ENCODE assay signal across 8 mouse cellular contexts in the genomic region with DNA sequence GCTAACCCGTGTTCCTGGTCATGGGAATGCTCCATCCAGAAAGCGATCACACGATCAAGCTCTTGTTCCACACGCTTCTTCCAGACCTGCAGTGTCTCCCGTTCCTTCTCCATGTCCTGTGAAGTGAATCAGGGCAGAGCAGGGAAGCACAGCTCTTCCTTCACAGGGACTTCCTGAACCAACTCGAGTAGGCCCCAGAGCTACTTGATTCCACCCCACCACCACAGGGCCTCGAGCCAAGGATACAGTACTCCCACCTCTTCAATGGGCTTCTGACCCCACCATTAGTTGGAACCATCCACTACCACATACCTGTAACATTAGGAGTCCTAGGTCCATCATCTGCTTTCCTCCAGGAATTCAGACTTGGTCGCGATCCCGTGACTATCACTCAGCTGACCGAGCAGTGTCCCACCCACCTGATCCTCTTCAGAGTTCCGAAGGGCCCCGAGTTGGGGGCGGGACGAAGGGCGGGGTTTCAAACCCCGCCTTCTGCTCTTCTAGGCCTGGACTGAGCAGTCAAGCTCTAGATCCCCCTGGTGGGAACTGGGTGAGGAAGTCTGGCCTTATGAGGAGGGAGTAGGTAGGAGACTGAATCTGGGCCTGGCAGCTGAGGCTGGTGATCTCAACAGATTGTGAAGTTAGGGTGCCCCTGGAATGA. TPM values are rescaled to one million over a fixed set of nuclear protein-coding genes. Genes with fewer than 3 reads are reported as not detected.
DNase-seq lines count a peak whose midpoint lies in the region; ATAC-seq and TF ChIP-seq lines count a peak whose summit lies in the region.

A gene (minus strand): TSS at position 449 of the 661 bp plus-strand sequence.

- TF ChIP-seq POLR2A in limb, embryonic 14.5 days (IDR thresholded peaks at IDR 0.05; ENCODE audit: borderline replicate concordance, extremely low read depth, insufficient read depth, insufficient read length) = no peak
- no peak for TF ChIP-seq POLR2A in testis, adult 2 months (IDR thresholded peaks at IDR 0.05; ENCODE audit: control insufficient read depth, low read depth, low read length)

- H3K27ac ChIP-seq in forebrain, embryonic 15.5 days (replicated peaks) = no peak within 1 kb of the TSS
- H3K27ac ChIP-seq in hindbrain, embryonic 10.5 days = no peak within 1 kb of the TSS
- H3K27ac ChIP-seq in limb, embryonic 14.5 days (replicated peaks; ENCODE audit: low read depth, low read length) = no peak within 1 kb of the TSS
- no peak within 1 kb of the TSS for H3K27ac ChIP-seq in midbrain, embryonic 14.5 days (replicated peaks; ENCODE audit: low read depth, low read length)
- H3K27ac ChIP-seq in testis, adult 2 months (ENCODE audit: control insufficient read depth, insufficient read depth, low read depth, low read length) = no peak within 1 kb of the TSS

- no peak within 1 kb of the TSS for H3K4me2 ChIP-seq in forebrain, embryonic 15.5 days (replicated peaks)
- H3K4me2 ChIP-seq in limb, embryonic 14.5 days (replicated peaks; ENCODE audit: low read depth, low read length, severe bottlenecking) = peak within 1 kb of the TSS; percentile 38
- no peak within 1 kb of the TSS for H3K4me2 ChIP-seq in midbrain, embryonic 14.5 days (ENCODE audit: low read length)

- no peaks in the 10 kb centered on the region for H3K36me3 ChIP-seq in forebrain, embryonic 15.5 days
- no peaks in the 10 kb centered on the region for H3K36me3 ChIP-seq in hindbrain, embryonic 10.5 days
- no peaks in the 10 kb centered on the region for H3K36me3 ChIP-seq in limb, embryonic 14.5 days (ENCODE audit: control insufficient read depth, insufficient read depth, low read length)
- no peaks in the 10 kb centered on the region for H3K36me3 ChIP-seq in midbrain, embryonic 14.5 days (ENCODE audit: control insufficient read depth, insufficient read depth, low read length)
- H3K36me3 ChIP-seq in testis, adult 2 months (ENCODE audit: control insufficient read depth, insufficient read depth, low read length) = no peaks in the 10 kb centered on the region

- peak; percentile 88 for DNase-seq in MEL-GATA-1-ER (ENCODE audit: extremely low read depth, low read depth)
- peak; percentile 54 for DNase-seq in adrenal gland, postnatal 25 days
- peak; percentile 55 for DNase-seq in hindbrain, embryonic 10.5 days (ENCODE audit: low spot score)
- DNase-seq in limb, embryonic 14.5 days (ENCODE audit: low spot score) = peak; percentile 70
- peak; percentile 29 for DNase-seq in midbrain, embryonic 14.5 days
- no peak for DNase-seq in frontal cortex, postnatal 36 days (ENCODE audit: low spot score in 2 of 2)

- no peak for TF ChIP-seq CTCF in testis, adult 2 months (IDR thresholded peaks at IDR 0.05; ENCODE audit: control insufficient read depth, insufficient read depth, insufficient replicate concordance, low read depth, low read length)

- 0 out of 2 replicates have a peak, but pooled peaks have one; percentile 60 for ATAC-seq in forebrain, embryonic 15.5 days (replicated peaks)
- ATAC-seq in limb, embryonic 14.5 days (ENCODE audit: low FRiP score, low read depth) = peak; percentile 86
- no peak for ATAC-seq in midbrain, embryonic 14.5 days (ENCODE audit: low FRiP score, low TSS enrichment)

- H3K9me3 ChIP-seq in forebrain, embryonic 15.5 days = no peaks in the 10 kb centered on the region
- no peaks in the 10 kb centered on the region for H3K9me3 ChIP-seq in hindbrain, embryonic 10.5 days
- H3K9me3 ChIP-seq in limb, embryonic 14.5 days (ENCODE audit: control insufficient read depth, low read length) = no peaks in the 10 kb centered on the region
- H3K9me3 ChIP-seq in midbrain, embryonic 14.5 days (ENCODE audit: control insufficient read depth, low read length) = no peaks in the 10 kb centered on the region

- 48% methylated on average over 17 of the region's 17 CpGs for WGBS in forebrain, embryonic 15.5 days
- WGBS in hindbrain, embryonic 10.5 days = 41% methylated on average over 17 of the region's 17 CpGs
- 46% methylated on average over 17 of the region's 17 CpGs for WGBS in limb, embryonic 14.5 days
- WGBS in midbrain, embryonic 14.5 days = 42% methylated on average over 17 of the region's 17 CpGs

- H3K4me1 ChIP-seq in forebrain, embryonic 15.5 days = no peaks in the 10 kb centered on the region
- no peaks in the 10 kb centered on the region for H3K4me1 ChIP-seq in hindbrain, embryonic 10.5 days (replicated peaks)
- no peaks in the 10 kb centered on the region for H3K4me1 ChIP-seq in limb, embryonic 14.5 days (ENCODE audit: control insufficient read depth, insufficient read depth, low read length)
- H3K4me1 ChIP-seq in midbrain, embryonic 14.5 days (ENCODE audit: control insufficient read depth, insufficient read depth, low read length) = no peaks in the 10 kb centered on the region
- H3K4me1 ChIP-seq in testis, adult 2 months (ENCODE audit: control insufficient read depth, insufficient read depth, low read length) = peaks cover 2% of the 10 kb centered on the region; the same call in 1 of the 2 replicates

- no peak within 1 kb of the TSS for H3K9ac ChIP-seq in forebrain, embryonic 15.5 days (replicated peaks)
- H3K9ac ChIP-seq in limb, embryonic 14.5 days (ENCODE audit: low read depth, low read length, severe bottlenecking) = 0 out of 2 replicates have a peak within 1 kb of the TSS, but pooled peaks have one; percentile 12
- no peak within 1 kb of the TSS for H3K9ac ChIP-seq in midbrain, embryonic 14.5 days (replicated peaks; ENCODE audit: low read length)

- no peaks in the 10 kb centered on the region for H3K27me3 ChIP-seq in forebrain, embryonic 15.5 days
- no peaks in the 10 kb centered on the region for H3K27me3 ChIP-seq in hindbrain, embryonic 10.5 days (ENCODE audit: insufficient read depth, poor library complexity, severe bottlenecking)
- no peaks in the 10 kb centered on the region for H3K27me3 ChIP-seq in limb, embryonic 14.5 days (ENCODE audit: control insufficient read depth, insufficient read depth, low read length)
- no peaks in the 10 kb centered on the region for H3K27me3 ChIP-seq in midbrain, embryonic 14.5 days (ENCODE audit: control insufficient read depth, insufficient read depth, low read length)
- no peaks in the 10 kb centered on the region for H3K27me3 ChIP-seq in testis, adult 2 months (ENCODE audit: control insufficient read depth, insufficient read depth, low read length)

- no peak within 1 kb of the TSS for H3K4me3 ChIP-seq in forebrain, embryonic 15.5 days
- peak within 1 kb of the TSS; percentile 33 for H3K4me3 ChIP-seq in hindbrain, embryonic 10.5 days
- peak within 1 kb of the TSS; percentile 28 for H3K4me3 ChIP-seq in limb, embryonic 14.5 days (replicated peaks; ENCODE audit: low read length)
- H3K4me3 ChIP-seq in midbrain, embryonic 14.5 days (replicated peaks; ENCODE audit: low read depth, low read length) = no peak within 1 kb of the TSS
- peak within 1 kb of the TSS; percentile 57 for H3K4me3 ChIP-seq in testis, adult 2 months (ENCODE audit: control insufficient read depth, low read depth, low read length)

RNA-seq across cellular contexts. Expression of the gene that starts here (rescaled TPM):
- total RNA-seq in adrenal gland, postnatal 25 days (2021) = 11.2 and 13.9 TPM in 2 replicates
- polyA plus RNA-seq in forebrain, embryonic 15.5 days (2015; fragmentation: Nextera tagmentation; extraction: Ambion mirVana) = 8.3 and 9.3 TPM in 2 replicates
- polyA plus RNA-seq in hindbrain, embryonic 10.5 days (2016; fragmentation: Nextera tagmentation; extraction: Ambion mirVana) = 20.6 and 25.8 TPM in 2 replicates
- 29.6 and 33.7 TPM in 2 replicates for polyA plus RNA-seq in limb, embryonic 14.5 days (2012; rRNA removed)
- polyA plus RNA-seq in limb, embryonic 14.5 days (2014; fragmentation: Nextera tagmentation; extraction: Ambion mirVana) = 34.0 and 39.3 TPM in 2 replicates
- 3.0 and 11.1 TPM in 2 replicates for polyA plus RNA-seq in midbrain, embryonic 14.5 days (2014; fragmentation: Nextera tagmentation; extraction: Ambion mirVana)
- polyA plus RNA-seq in testis, adult 2 months (2012; rRNA removed) = 2.1 and 3.1 TPM in 2 replicates

Comparison
In these comparisons a context has a peak if more than half of its experiments do, and no peak if none do; other contexts are left out.
1. DNase-seq: peak in MEL-GATA-1-ER (single experiment), adrenal gland, postnatal 25 days (single experiment), hindbrain, embryonic 10.5 days (single experiment), limb, embryonic 14.5 days (single experiment) and midbrain, embryonic 14.5 days (single experiment); none in frontal cortex, postnatal 36 days (0 of 2).
2. H3K4me3 ChIP-seq: peak in hindbrain, embryonic 10.5 days (single experiment), limb, embryonic 14.5 days (single experiment) and testis, adult 2 months (single experiment); none in forebrain, embryonic 15.5 days (single experiment) and midbrain, embryonic 14.5 days (single experiment).